Mouse (Mus musculus) adrenal gland, postnatal 14 days (tissue): ENCODE results near the gene Spryd3. TPM values are rescaled to one million over a fixed set of nuclear protein-coding genes. Genes with fewer than 3 reads are reported as not detected.
"Not testable (repeated sequence)": the region's sequence is repeated elsewhere in the genome, so short reads cannot be mapped to it uniquely, and the experiment has no call there.

ENCODE experiments used
- DNase-seq: peaks from one replicate; pipeline ENCODE4 v3.0.0; 2021; ENCODE audit warnings: mixed read lengths
- long read RNA-seq, 2 experiments: library from polyadenylated mRNA; stranded (forward); transcript quantifications; one replicate each; pipeline ENCODE4 v2.0.0; 2021
- total RNA-seq: library from RNA; stranded (reverse); gene quantifications from 2 replicates; pipeline ENCODE4 v1.2.3, GENCODE M21; 2021

Spryd3 gene
- 23.3 and 30.8 TPM in 2 replicates for total RNA-seq
- long read RNA-seq, experiment 1, transcript Spryd3-203 (11 exons, 2,456 nt), result major isoform, 39 of 42 reads
- long read RNA-seq, experiment 1, partial matches to known transcripts, result 1 of 42 reads
- long read RNA-seq, experiment 1, other reads (novel, unspliced or antisense), result 2 of 42 reads
- long read RNA-seq, experiment 2, transcript Spryd3-203 (11 exons, 2,456 nt), result major isoform, 17 of 20 reads
- long read RNA-seq, experiment 2, partial matches to known transcripts, result 1 of 20 reads
- long read RNA-seq, experiment 2, other reads (novel, unspliced or antisense), result 2 of 20 reads

- DNase-seq, result peak; percentile 98
Observed at GRCm38 (mm10) chr15:102136129-102136758, at the start of gene Spryd3. TSS of gene Spryd3 (minus strand) at chr15:102136234.

- DNase-seq, result no peak
Observed at GRCm38 (mm10) chr15:102183076-102183475, 47.0 kb upstream of the Spryd3 start.

- no peak for DNase-seq
Observed at GRCm38 (mm10) chr15:102179924-102180323, 43.9 kb upstream of the Spryd3 start.

- DNase-seq, result no peak
Observed at GRCm38 (mm10) chr15:102179106-102179505, 43.1 kb upstream of the Spryd3 start.

GRCm38 (mm10) chr15:102178279-102178678 lies 42.2 kb upstream of the Spryd3 start:
- DNase-seq, result peak; percentile 83

- no peak for DNase-seq
Observed at GRCm38 (mm10) chr15:102177417-102177816, 41.4 kb upstream of the Spryd3 start.

GRCm38 (mm10) chr15:102176571-102177316 lies 40.7 kb upstream of the Spryd3 start:
- DNase-seq, result peak; percentile 54

GRCm38 (mm10) chr15:102175736-102176319 lies 39.8 kb upstream of the Spryd3 start:
- no peak for DNase-seq

- DNase-seq, result no peak
Observed at GRCm38 (mm10) chr15:102173581-102173980, 37.5 kb upstream of the Spryd3 start.

GRCm38 (mm10) chr15:102169064-102169463 lies 33.0 kb upstream of the Spryd3 start:
- DNase-seq, result no peak

- peak; percentile 73 for DNase-seq
Observed at GRCm38 (mm10) chr15:102167620-102168021, 31.6 kb upstream of the Spryd3 start.

- no peak for DNase-seq
Observed at GRCm38 (mm10) chr15:102165468-102166100, 29.6 kb upstream of the Spryd3 start.

- DNase-seq, result no peak
Observed at GRCm38 (mm10) chr15:102163900-102164693, 28.1 kb upstream of the Spryd3 start.

GRCm38 (mm10) chr15:102160415-102161060 lies 24.5 kb upstream of the Spryd3 start:
- DNase-seq, result no peak

GRCm38 (mm10) chr15:102156836-102157235 lies 20.8 kb upstream of the Spryd3 start:
- DNase-seq, result no peak

- not testable (repeated sequence) for DNase-seq
Observed at GRCm38 (mm10) chr15:102155006-102155405, 19.0 kb upstream of the Spryd3 start.

- DNase-seq, result no peak
Observed at GRCm38 (mm10) chr15:102152646-102153045, 16.6 kb upstream of the Spryd3 start.

GRCm38 (mm10) chr15:102150301-102151135 lies 14.5 kb upstream of the Spryd3 start, which contains the start of gene Soat2:
TSS of gene Soat2 (plus strand) at chr15:102150526.
- DNase-seq, result peak; percentile 47

GRCm38 (mm10) chr15:102149561-102149960 lies 13.5 kb upstream of the Spryd3 start:
- DNase-seq, result no peak
